ENCODE assay signal across 17 mouse cellular contexts in genomic region chr15:100060513-100061140, GRCm38 (mm10). TPM values are rescaled to one million over a fixed set of nuclear protein-coding genes. Genes with fewer than 3 reads are reported as not detected.
DNase-seq lines count a peak whose midpoint lies in the region; ATAC-seq and TF ChIP-seq lines count a peak whose summit lies in the region.
"Had no signal": no experiment of that assay in that cellular context is flagged by ENCODE, and none has a peak within 500 bp of the region (broad histone marks: within the 10 kb centered on the region; RNA-seq: fewer than 3 reads in every experiment).

No protein-coding gene starts in this region.

- H3K27ac ChIP-seq in CH12.LX (ENCODE audit: insufficient read depth, low read depth) = peak overlapping the region; percentile 95
- H3K27ac ChIP-seq in limb, embryonic 10.5 days = no peak overlapping the region
- H3K27ac ChIP-seq: forebrain, embryonic 13.5 days; hindbrain, embryonic 12.5 days; lung, embryonic 15.5 days had no signal

- no peak for TF ChIP-seq POLR2A in CH12.LX (IDR thresholded peaks at IDR 0.05; ENCODE audit: low read depth, low read length)

- no peaks in the 10 kb centered on the region for H3K27me3 ChIP-seq in CH12.LX (replicated peaks)
- no peaks in the 10 kb centered on the region for H3K27me3 ChIP-seq in limb, embryonic 10.5 days (ENCODE audit: low read depth, poor library complexity, severe bottlenecking)
- H3K27me3 ChIP-seq: forebrain, embryonic 13.5 days; hindbrain, embryonic 12.5 days; lung, embryonic 15.5 days had no signal

- 86% methylated on average over 4 of the region's 4 CpGs for WGBS in limb, embryonic 10.5 days

- peaks cover 1 to 11% of the 10 kb centered on the region in 2 experiments for H3K36me3 ChIP-seq in CH12.LX (replicated peaks in 1 of 2; ENCODE audit: control insufficient read depth in 1 of 2, insufficient read depth in 1 of 2, low read length in 1 of 2)
- H3K36me3 ChIP-seq in limb, embryonic 10.5 days = peaks cover 19% of the 10 kb centered on the region
- H3K36me3 ChIP-seq: hindbrain, embryonic 12.5 days; lung, embryonic 15.5 days had no signal

- peak; percentile 74 for ATAC-seq in inflammation-experienced regulatory T-cells, adult 6 months
- no peak for ATAC-seq in megakaryocyte-erythroid progenitor cell, adult 5-6 weeks (replicated peaks; ENCODE audit: low FRiP score, low TSS enrichment, poor library complexity, severe bottlenecking)
- ATAC-seq: forebrain, embryonic 13.5 days; intestine, embryonic 16.5 days had no signal

- peak overlapping the region in 1 of 3 experiments; percentile 57 for H3K4me3 ChIP-seq in CH12.LX (replicated peaks in 1 of 3; ENCODE audit: low read depth in 2 of 3, low read length in 2 of 3, poor library complexity in 1 of 3)
- H3K4me3 ChIP-seq in limb, embryonic 10.5 days = no peak overlapping the region
- H3K4me3 ChIP-seq: forebrain, embryonic 13.5 days; hindbrain, embryonic 12.5 days; lung, embryonic 15.5 days had no signal

- H3K79me2 ChIP-seq in CH12.LX (replicated peaks; ENCODE audit: control insufficient read depth, extremely low read depth, insufficient read depth, poor library complexity, severe bottlenecking) = peaks cover 10% of the 10 kb centered on the region

- no peaks in the 10 kb centered on the region for H3K9me3 ChIP-seq in CH12.LX (replicated peaks; ENCODE audit: low read length)
- no peaks in the 10 kb centered on the region for H3K9me3 ChIP-seq in limb, embryonic 10.5 days (replicated peaks)
- H3K9me3 ChIP-seq: forebrain, embryonic 13.5 days; hindbrain, embryonic 12.5 days; lung, embryonic 15.5 days had no signal

- TF ChIP-seq CTCF in CH12.LX (conservative IDR thresholded peaks at IDR 0.05 in 1 of 2, IDR thresholded peaks at IDR 0.05 in 1 of 2; ENCODE audit: low read depth in 2 of 2, low read length in 2 of 2) = no peak

- in situ Hi-C loops in CH12.LX (cut with MboI; ENCODE audit: low pct_ligation_motif_present, low pct_unique_long_range_greater_than_20kb, low sequenced_read_pairs) = no loop called here

- dilution Hi-C loops in CH12.LX (cut with MboI; ENCODE audit: extremely low pct_ligation_motif_present, extremely low pct_unique_long_range_greater_than_20kb, low sequenced_read_pairs) = no loop called here

- peak overlapping the region; percentile 52 for H3K4me2 ChIP-seq in CH12.LX (ENCODE audit: insufficient read depth, low read depth, poor library complexity, severe bottlenecking)
- H3K4me2 ChIP-seq: forebrain, embryonic 13.5 days; hindbrain, embryonic 12.5 days; lung, embryonic 15.5 days had no signal

- H3K4me1 ChIP-seq in CH12.LX (ENCODE audit: control insufficient read depth in 1 of 2, insufficient read depth in 2 of 2) = peaks cover 38 to 85% of the 10 kb centered on the region in 2 experiments
- H3K4me1 ChIP-seq in limb, embryonic 10.5 days = 0 out of 2 replicates have a peak, but pooled peaks cover 7% of the 10 kb centered on the region

- peak; percentile 13 for DNase-seq in spleen, adult 12 weeks (ENCODE audit: low spot score)
- no peak for DNase-seq in spleen, postnatal 4 days (ENCODE audit: low spot score in 2 of 2)
- DNase-seq in CH12.LX (ENCODE audit: extremely low read depth) = peak; percentile 98
- DNase-seq in spleen, postnatal 36 days (ENCODE audit: low spot score in 2 of 2) = peak; percentile 66 to 68
- DNase-seq in limb, embryonic 10.5 days (ENCODE audit: low spot score) = no peak
- DNase-seq in gastrocnemius, postnatal 36 days = no peak
- DNase-seq: adrenal gland, adult 2 months; cerebellum, adult 2 months; kidney, postnatal 25 days; liver; thymus, adult 2 months had no signal

- TF ChIP-seq RAD21 in CH12.LX (IDR thresholded peaks at IDR 0.05; ENCODE audit: low read depth, low read length) = no peak; the same call in none of the 2 replicates

- intact Hi-C loops in gastrocnemius, postnatal 36 days (cut with DNase I) = no loop called here

- H3K9ac ChIP-seq in CH12.LX (ENCODE audit: insufficient read depth, low read depth) = no peak overlapping the region
- H3K9ac ChIP-seq: forebrain, embryonic 13.5 days; hindbrain, embryonic 12.5 days; lung, embryonic 15.5 days had no signal

- peak; percentile 80 for TF ChIP-seq EP300 in CH12.LX (IDR thresholded peaks at IDR 0.05; ENCODE audit: low read length)

TF ChIP-seq in CH12.LX, 34 proteins besides CTCF, POLR2A, EP300 and RAD21:
- TF ChIP-seq ZNF384 (IDR thresholded peaks at IDR 0.05; ENCODE audit: low read depth, low read length) = peak; percentile 90
- 0 out of 2 replicates have a peak, but pooled peaks have one; percentile 15 for TF ChIP-seq KAT2A (IDR thresholded peaks at IDR 0.05; ENCODE audit: insufficient replicate concordance, low read length)
- no peak for TF ChIP-seq GABPA (IDR thresholded peaks at IDR 0.05; ENCODE audit: insufficient replicate concordance, low read depth, low read length)
- TF ChIP-seq MAX (IDR thresholded peaks at IDR 0.05; ENCODE audit: low read length) = peak; percentile 78
- TF ChIP-seq MEF2A (IDR thresholded peaks at IDR 0.05; ENCODE audit: borderline replicate concordance, low read depth, low read length) = peak; percentile 71
- peak; percentile 72; the same call in 1 of the 2 replicates for TF ChIP-seq JUND (conservative IDR thresholded peaks at IDR 0.05; ENCODE audit: low read depth, low read length)
- no peak for TF ChIP-seq USF2 (conservative IDR thresholded peaks at IDR 0.05; ENCODE audit: low read depth, low read length)
- peak; percentile 94 for TF ChIP-seq SIN3A (IDR thresholded peaks at IDR 0.05; ENCODE audit: low read length)
- peak; percentile 67; the same call in 1 of the 2 replicates for TF ChIP-seq CHD2 (IDR thresholded peaks at IDR 0.05; ENCODE audit: low read length)
- peak; percentile 73 for TF ChIP-seq JUN (IDR thresholded peaks at IDR 0.05; ENCODE audit: insufficient read depth, low read depth, low read length)
- TF ChIP-seq PAX5 (IDR thresholded peaks at IDR 0.05; ENCODE audit: low read length) = no peak
- peak; percentile 85 for TF ChIP-seq MYC (IDR thresholded peaks at IDR 0.05; ENCODE audit: low read depth, low read length)
- TF ChIP-seq POLR2AphosphoS2 (IDR thresholded peaks at IDR 0.05; ENCODE audit: low read depth, low read length) = no peak
- peak; percentile 74; the same call in 1 of the 2 replicates for TF ChIP-seq MAFK (IDR thresholded peaks at IDR 0.05; ENCODE audit: insufficient replicate concordance, low read length)
- TF ChIP-seq MAZ (IDR thresholded peaks at IDR 0.05; ENCODE audit: low read depth, low read length) = no peak
- TF ChIP-seq NRF1 (IDR thresholded peaks at IDR 0.05; ENCODE audit: low read depth, low read length) = no peak
- peak; percentile 78 for TF ChIP-seq RCOR1 (conservative IDR thresholded peaks at IDR 0.05; ENCODE audit: low read depth, low read length)
- no peak for TF ChIP-seq ZC3H11A (IDR thresholded peaks at IDR 0.05; ENCODE audit: low read depth, low read length)
- peak; percentile 62; the same call in 1 of the 2 replicates for TF ChIP-seq TCF12 (IDR thresholded peaks at IDR 0.05; ENCODE audit: low read depth, low read length)
- TF ChIP-seq ZMIZ1 (IDR thresholded peaks at IDR 0.05; ENCODE audit: low read depth, low read length) = no peak
- no peak for TF ChIP-seq ELF1 (IDR thresholded peaks at IDR 0.05; ENCODE audit: low read depth, low read length)
- no peak; the same call in 1 of the 2 replicates for TF ChIP-seq HCFC1 (IDR thresholded peaks at IDR 0.05; ENCODE audit: low read depth, low read length)
- 0 out of 2 replicates have a peak, but pooled peaks have one; percentile 30 for TF ChIP-seq NELFE (IDR thresholded peaks at IDR 0.05; ENCODE audit: low read depth, low read length)
- TF ChIP-seq IRF4 (IDR thresholded peaks at IDR 0.05; ENCODE audit: low read depth, low read length) = peak; percentile 95
- TF ChIP-seq ZKSCAN1 (IDR thresholded peaks at IDR 0.05; ENCODE audit: borderline replicate concordance, low read depth, low read length) = no peak
- 0 out of 2 replicates have a peak, but pooled peaks have one; percentile 12 for TF ChIP-seq TBP (conservative IDR thresholded peaks at IDR 0.05; ENCODE audit: low read depth, low read length)
- peak; percentile 94 for TF ChIP-seq BHLHE40 (IDR thresholded peaks at IDR 0.05; ENCODE audit: low read depth, low read length)
- peak; percentile 54; the same call in 1 of the 2 replicates for TF ChIP-seq MXI1 (IDR thresholded peaks at IDR 0.05; ENCODE audit: low read depth, low read length)
- TF ChIP-seq USF1 (IDR thresholded peaks at IDR 0.05; ENCODE audit: low read depth, low read length) = no peak
- TF ChIP-seq SMC3 (IDR thresholded peaks at IDR 0.05; ENCODE audit: low read depth, low read length) = no peak
- no peak for TF ChIP-seq E2F4 (IDR thresholded peaks at IDR 0.05; ENCODE audit: insufficient replicate concordance, low read depth, low read length)
- TF ChIP-seq CHD1 (IDR thresholded peaks at IDR 0.05; ENCODE audit: low read depth, low read length) = 0 out of 2 replicates have a peak, but pooled peaks have one; percentile 58
- TF ChIP-seq UBTF (IDR thresholded peaks at IDR 0.05; ENCODE audit: low read depth, low read length) = no peak
- TF ChIP-seq ETS1 (conservative IDR thresholded peaks at IDR 0.05; ENCODE audit: low read depth, low read length) = peak; percentile 93

RNA-seq across cellular contexts. Expression of gene Dip2b, which starts 22.2 kb away (rescaled TPM):
- total RNA-seq in CH12.LX (2012; rRNA removed) (15.1 and 16.7 TPM in 2 replicates), CH12.LX (2014; rRNA removed) (13.0 and 15.7 TPM in 2 replicates)
- polyA plus RNA-seq in CH12.LX (2012; ENCODE audit: insufficient read length, low read depth) = 14.3 and 18.2 TPM in 2 replicates
- 10 to 100 TPM; 11.5 to 21.3 (median 13.3) TPM for polyA plus RNA-seq in inflammation-experienced regulatory T-cells, adult 6 months (2017; shearing (Covaris generic))
- polyA plus RNA-seq in limb, embryonic 10.5 days (2016; fragmentation: Nextera tagmentation; extraction: Ambion mirVana) = 13.6 and 16.4 TPM in 2 replicates
- 1 to 10 TPM; 6.2 to 7.3 TPM for total RNA-seq in gastrocnemius, postnatal 36 days (2021)
- total RNA-seq in megakaryocyte-erythroid progenitor cell, adult 5-6 weeks (2014; fragmentation: Nextera tagmentation) = 10.6 and 14.5 TPM in 2 replicates
- total RNA-seq in megakaryocyte-erythroid progenitor cell, adult 5-6 weeks (2017) = 6.1 and 14.0 TPM in 2 replicates

Comparison
In these comparisons a context has a peak if more than half of its experiments do, and no peak if none do; other contexts are left out.
1. DNase-seq: peak in spleen, adult 12 weeks (single experiment), CH12.LX (single experiment) and spleen, postnatal 36 days (2 of 2); none in spleen, postnatal 4 days (0 of 2), limb, embryonic 10.5 days (single experiment) and gastrocnemius, postnatal 36 days (0 of 2).